Mouse (Mus musculus) frontal cortex, adult 2 months (tissue): Measurements from ENCODE around the gene Htra1. TPM values are rescaled to one million over a fixed set of nuclear protein-coding genes. Genes with fewer than 3 reads are reported as not detected.

Experiments
- DNase-seq, 2 experiments: peaks; one replicate each; pipeline ENCODE4 v3.0.0; 2022; ENCODE audit warnings: low spot score in 1 of 2; ENCODE audit errors: extremely low spot score in 1 of 2
- polyA plus RNA-seq: library from polyadenylated mRNA; depleted of rRNA; stranded (reverse); fragments of >200 nt; gene quantifications from 2 replicates; pipeline ENCODE4 v1.2.3, GENCODE M21; 2012

Gene Htra1
- polyA plus RNA-seq, 1 experiment, result 172 TPM

- DNase-seq, result no peak
Measured at GRCm38 (mm10) chr7:130932921-130933320, 3.0 kb upstream of the Htra1 start.

- DNase-seq, result no peak
Measured at GRCm38 (mm10) chr7:130934654-130935053, 1.3 kb upstream of the Htra1 start.

- DNase-seq, result no peak
Measured at GRCm38 (mm10) chr7:130935421-130935792, 504 bp upstream of the Htra1 start.

GRCm38 (mm10) chr7:130936472-130936951 lies 601 bp downstream of the Htra1 start:
- no peak for DNase-seq

GRCm38 (mm10) chr7:130937266-130937841 lies 1.4 kb downstream of the Htra1 start:
- DNase-seq, result no peak

DNA sequence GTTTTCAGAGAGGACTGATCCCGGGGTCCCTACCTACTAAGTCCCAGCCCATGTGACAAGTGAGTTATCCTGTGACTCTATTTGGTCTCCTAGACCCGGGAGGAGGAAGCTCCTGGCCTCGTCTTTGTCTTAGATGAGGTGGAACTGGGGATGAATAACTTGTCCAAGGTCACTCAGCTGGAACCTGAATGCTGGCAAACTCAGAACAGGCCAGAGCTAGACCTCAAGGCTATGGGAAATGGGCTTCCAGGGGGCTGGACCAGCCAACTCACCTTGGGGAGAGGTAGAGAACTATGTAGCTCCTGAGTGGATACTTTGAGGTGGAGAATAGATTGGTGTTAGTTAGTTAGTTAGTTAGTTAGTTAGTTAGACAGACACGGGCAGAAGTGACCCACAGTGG lies 2.1 kb downstream of the Htra1 start:
- no peak for DNase-seq

DNA sequence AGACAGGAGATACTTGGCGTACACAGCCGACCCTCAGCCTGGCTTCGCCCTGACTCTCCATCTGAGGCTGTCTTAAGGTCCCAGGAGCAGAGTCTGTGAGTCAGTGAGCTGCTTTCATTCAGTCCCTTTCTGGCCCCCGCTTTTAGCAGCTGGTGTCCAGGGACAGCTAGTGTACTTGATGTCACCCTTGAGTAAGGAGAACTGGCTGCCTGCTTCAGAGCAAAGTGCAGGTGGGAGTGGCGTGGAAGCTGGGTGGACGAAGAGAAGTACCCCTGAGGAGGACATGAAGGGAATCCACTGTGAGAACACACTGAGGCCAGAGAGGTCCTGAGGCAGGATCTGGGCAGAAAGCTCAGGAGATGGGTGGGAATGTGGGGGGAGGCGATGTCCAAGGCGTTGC lies 3.0 kb downstream of the Htra1 start:
- DNase-seq, result no peak

DNA sequence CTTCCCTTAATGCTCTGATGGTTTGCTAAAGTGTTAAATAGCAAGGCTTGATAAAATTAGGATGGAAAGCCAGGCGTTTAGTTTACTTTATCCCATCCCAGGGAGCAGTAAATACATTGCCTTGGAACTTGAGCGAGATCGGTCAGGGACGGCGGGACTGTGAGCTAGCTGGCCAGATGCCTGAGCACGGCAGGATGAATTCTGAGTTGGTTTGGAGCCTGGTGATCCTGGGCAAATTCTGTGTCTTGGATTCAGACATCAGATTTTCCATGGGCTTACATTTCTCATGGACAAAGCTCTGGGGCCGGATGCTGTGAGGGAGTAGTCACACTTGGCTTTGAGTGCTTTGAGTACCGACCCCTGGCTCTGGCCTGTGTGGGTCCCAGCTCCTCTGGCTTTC lies 4.8 kb downstream of the Htra1 start:
- DNase-seq, result no peak

- no peak for DNase-seq
Measured at GRCm38 (mm10) chr7:130943280-130943895, 7.5 kb downstream of the Htra1 start.

GRCm38 (mm10) chr7:130944766-130945475 lies 9.0 kb downstream of the Htra1 start:
- DNase-seq, result no peak

- DNase-seq, result no peak
Measured at GRCm38 (mm10) chr7:130945730-130946129, 9.8 kb downstream of the Htra1 start.

GRCm38 (mm10) chr7:130946303-130946702 lies 10.4 kb downstream of the Htra1 start:
- DNase-seq, result no peak

DNA sequence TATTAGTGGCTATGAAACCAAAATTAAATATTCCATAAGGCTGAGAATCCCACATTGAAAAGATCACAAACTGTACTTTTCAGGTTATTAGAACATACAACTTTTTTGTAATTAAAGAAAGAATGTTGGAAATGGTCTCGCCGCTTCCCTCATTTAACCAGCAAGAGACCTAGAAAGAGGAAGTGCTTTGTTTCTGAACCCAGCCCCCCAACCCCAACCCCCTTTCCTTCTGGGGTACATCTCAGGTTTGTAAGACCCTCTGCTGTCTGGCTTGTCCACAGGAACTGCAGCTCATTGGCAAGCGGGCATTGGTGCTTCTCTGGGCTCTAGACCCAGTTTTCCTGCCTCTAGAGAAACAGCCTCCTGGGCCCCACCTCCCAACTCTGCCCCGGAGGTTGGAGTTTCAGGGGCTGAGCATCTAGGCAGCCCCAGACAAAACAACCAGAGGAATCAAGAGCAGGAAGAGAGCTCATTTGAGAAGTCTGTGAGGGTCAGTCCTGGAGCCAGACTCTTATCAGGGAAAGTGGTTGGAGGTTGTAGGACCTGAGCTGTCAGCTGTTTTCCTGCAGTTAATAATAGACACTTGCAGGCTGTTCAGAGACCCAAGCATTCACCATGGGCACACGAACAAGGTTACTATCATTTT lies 12.8 kb downstream of the Htra1 start:
- no peak for DNase-seq

DNA sequence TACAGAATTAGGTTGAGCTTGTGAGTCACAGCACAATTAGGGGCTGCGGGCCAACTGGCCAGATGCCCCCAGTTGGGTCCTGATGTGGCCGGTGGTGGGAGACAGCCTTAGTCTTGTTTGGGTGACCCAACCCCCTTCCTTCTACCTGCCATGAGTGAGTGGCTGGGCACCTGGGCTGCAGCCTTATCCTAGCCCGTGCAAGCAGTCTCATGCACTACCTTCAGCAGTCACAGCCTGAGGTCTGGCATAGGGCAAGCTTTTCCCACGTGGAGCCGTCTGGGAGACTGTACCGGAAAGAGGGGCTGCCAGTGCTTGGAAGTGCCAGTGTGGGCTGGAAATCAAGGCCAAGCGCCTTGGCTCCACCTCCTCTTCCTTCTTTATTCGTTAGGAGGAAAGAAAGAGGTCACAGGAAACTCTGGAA lies 13.4 kb downstream of the Htra1 start:
- DNase-seq, result peak; percentile 46 to 66

- DNase-seq, result no peak
Measured at GRCm38 (mm10) chr7:130950482-130950881, 14.6 kb downstream of the Htra1 start.

- DNase-seq, result peak in 1 of 2 experiments; percentile 17
Measured at GRCm38 (mm10) chr7:130951004-130951403, 15.1 kb downstream of the Htra1 start.

DNA sequence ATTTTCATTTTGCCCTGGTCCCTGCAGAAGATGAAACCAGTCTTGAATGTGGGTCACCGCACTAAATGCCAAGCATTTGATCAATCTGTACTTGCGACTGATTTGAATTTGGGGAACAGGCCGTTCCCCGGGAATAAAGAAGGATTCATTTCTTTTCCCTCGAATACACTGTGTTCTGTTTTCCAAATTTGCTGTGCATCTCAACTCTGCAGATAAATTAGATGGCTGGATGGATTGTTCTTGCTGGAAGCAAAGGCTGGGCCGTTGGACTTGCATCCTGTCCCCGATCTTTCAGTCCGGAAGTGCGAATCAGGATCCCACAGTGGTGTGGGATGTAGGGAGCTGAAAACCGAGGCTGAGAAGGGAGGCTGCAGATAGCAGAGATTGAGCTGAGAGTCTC lies 17.5 kb downstream of the Htra1 start:
- peak in 1 of 2 experiments; percentile 23 for DNase-seq

- no peak for DNase-seq
Measured at GRCm38 (mm10) chr7:130954177-130954601, 18.3 kb downstream of the Htra1 start.

DNA sequence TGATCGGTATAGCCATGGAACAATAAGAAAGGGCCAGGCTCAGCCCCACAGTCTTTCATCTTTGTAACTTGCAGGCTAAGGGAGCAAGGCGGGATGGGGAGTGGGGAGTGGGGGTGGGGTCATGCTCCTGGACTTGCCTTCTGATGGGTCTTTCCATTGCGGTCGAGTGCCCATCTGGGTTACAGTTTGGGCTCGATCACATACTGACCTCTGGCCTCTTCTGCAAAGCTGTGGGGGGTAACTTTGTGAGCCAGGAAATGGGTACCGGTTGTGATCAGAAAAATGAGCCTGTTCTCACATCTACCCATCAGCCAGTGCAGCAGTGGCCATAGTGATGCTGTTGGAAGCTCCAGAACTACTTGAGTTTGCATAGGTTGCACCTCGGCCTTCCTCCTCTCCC lies 22.6 kb downstream of the Htra1 start:
- DNase-seq, result no peak

GRCm38 (mm10) chr7:130959868-130960267 lies 24.0 kb downstream of the Htra1 start:
- DNase-seq, result peak in 1 of 2 experiments; percentile 59

GRCm38 (mm10) chr7:130961429-130961828 lies 25.5 kb downstream of the Htra1 start:
- DNase-seq, result no peak
